Mouse (Mus musculus) monocyte, adult 5-6 weeks (primary cell): ENCODE measurements at regions not wholly inside any gene's neighbourhood (a gene's known extent, or its start where the extent isn't known, plus 50 kb on each side); places are given as distances from the start of the nearest gene placed in this dataset.

Experiments used
- ATAC-seq: fragments of 153-309, 156-312 bp; replicated peaks from 2 replicates; pipeline ENCODE4 v1.8.0; 2017; ENCODE audit warnings: mild to moderate bottlenecking; ENCODE audit not compliant: low TSS enrichment, insufficient number of reproducible peaks, severe bottlenecking, poor library complexity, low FRiP score

DNA sequence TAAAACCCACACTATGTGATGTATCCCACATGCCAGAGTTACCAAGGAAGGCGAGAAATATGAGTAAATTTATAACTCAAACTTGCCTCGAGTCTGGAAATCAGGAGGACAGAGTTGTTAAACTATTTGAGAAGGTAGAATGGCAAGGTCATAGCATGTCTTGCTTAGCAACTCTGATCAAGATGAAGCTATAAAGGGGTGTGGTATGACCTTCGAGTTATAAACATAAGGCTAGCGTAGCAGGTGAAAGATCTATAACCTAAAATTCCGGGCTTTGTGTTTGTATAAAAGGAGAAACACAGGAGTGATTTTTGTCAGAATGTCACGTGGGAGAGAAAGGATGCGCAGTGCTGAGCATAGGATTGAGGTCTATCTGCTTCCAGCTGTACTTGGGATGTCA is 490.0 kb downstream of the 1190002N15Rik start:
- ATAC-seq: no peak

DNA sequence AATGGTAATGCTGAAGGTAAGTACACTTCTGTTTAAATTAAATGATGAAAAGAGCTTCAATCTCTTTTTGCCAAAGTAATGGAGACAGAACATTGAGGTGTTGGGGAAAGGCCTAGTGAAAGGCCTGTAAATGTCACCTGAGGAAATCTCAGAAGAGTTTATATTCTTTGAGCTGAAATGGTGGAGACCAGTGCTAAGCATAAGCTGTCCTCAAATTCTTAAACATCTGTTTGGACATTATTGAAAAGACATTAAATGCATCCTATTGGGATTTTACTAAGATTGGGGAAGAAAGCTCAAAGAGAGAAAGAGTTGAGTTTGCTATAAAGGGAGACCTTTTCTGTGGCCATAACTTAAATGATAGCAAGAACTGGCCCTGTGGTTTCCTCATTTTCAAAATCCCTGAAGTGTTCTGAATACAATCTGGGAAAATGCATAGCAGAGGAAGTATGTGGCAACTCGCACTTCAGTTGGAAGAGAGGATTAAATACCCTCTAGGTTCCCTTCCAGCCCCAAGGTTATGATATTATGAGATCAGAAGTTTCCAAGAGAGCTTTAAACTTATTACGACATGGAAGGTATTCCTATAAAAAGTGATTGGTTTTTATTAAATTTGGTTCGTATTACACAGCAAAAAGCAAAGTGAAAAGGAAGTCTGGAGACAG is 492.3 kb downstream of the 1190002N15Rik start:
- no peak for ATAC-seq

DNA sequence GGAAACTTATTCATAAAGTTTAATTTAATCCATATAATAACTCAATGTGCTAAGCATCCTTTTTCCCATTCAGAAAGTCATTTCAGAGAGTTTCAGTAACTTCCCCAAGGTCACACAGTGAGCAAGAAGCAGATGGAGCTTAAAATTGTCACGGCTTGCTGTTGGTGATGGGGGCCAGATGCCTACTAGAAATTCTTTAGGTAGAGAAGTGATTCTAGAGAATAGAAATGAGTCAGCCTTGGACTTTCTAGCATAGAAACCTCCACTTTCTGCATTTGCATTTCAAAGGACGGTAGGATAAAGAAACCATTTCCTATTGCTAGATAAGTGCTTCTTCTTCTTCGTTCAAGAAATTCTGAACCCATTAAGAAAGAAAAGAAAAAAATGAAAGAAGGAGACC is 514.1 kb downstream of the 1190002N15Rik start:
- no peak for ATAC-seq

DNA sequence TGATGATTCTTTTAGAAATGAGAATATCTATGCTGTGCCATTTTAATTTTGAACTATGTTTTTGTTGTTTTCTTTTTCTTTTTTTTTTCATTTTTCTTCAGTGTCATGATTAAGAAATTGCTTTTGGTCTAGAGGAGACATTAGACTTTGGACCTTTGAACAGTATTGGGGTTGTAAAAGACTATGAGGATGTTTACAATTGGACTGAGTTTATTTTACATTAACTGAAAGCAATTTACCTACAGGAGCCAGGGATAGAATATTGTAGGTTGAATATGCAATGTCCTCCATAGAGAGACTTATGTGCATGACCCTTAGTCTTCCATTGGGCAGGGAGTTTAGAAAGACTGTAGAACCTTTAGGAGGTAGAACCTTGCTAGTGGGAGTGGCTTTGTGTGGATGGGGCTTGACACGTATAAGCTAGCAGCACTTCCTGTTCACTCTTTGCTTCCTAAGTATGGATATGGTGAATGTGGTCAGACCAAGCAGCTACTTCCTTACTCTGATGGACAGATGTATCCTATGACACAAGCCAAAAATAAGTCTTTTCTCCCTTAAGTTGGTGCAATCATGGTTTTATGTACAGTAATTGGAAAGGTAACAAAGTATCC is 516.5 kb downstream of the 1190002N15Rik start:
- ATAC-seq: no peak

DNA sequence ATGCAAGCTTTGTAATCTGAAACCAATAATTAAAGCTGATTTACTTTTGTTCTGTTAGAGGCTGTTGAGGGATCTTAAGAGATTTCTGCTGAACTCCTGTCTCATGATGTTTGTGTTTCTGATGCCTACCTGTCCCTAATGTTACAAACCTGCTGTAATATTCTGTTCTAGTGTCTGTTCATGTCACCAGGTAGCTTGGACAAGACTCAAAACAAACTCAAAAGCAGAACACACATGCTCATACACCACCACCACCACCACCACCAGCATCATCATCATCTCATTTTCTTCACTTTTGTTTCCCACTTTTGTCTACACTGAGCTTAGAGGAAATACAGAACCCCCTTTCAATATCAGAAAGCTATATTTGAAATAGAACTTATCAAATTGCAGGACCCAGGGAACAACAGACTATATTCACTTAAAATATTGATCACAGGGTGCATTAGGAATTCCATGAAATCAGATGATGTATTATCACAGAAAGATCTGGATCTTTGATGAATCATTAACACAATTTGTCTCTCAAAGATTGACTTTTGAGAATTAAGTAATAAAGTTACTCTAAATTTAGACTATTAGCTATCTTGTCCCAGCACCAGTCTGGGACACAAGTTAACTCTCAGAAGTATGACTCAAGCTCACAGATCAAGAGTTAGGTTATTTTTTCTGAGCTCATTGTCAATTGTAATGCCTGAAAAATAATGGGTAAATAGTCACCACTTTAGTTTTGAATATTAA is 521.0 kb downstream of the 1190002N15Rik start:
- no peak for ATAC-seq

DNA sequence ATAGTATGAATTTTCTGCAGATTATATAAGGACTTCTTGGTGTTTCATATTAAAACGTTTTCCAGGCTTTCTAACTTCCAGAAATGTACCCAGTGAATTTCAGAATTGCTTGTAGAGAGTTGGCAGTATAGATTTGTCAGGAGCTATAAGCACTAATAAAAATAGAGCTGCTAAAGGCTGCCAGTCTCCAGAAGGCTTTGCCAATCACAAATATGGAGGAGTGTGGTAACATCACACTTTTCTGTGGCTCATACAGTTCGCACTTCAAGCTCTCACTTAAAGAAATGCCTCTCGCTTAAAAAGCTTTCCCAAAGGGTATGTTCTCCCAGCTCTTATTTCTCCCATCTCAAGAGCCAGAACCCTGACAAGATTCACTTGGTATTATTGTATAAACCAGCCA is 545.7 kb downstream of the 1190002N15Rik start:
- ATAC-seq: no peak

DNA sequence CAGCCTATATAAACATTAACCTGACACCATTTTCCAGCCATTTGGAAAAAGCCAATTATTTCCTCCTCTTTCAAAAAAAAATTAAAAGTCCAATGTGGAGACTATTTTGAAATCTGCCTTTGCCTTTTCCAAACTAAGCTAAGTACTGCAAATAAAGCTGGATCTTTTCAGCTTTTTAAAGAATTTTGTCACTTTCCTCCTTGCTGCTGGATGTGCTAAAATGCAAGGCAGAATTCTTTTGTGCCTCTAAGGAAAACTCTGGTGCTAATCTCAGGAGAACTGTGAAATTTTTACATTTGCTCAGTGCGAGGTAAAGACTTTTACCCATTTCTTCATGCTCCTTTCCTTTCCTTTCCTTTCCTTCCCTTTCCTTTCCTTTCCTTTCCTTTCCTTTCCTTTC is 546.7 kb downstream of the 1190002N15Rik start:
- no peak for ATAC-seq

DNA sequence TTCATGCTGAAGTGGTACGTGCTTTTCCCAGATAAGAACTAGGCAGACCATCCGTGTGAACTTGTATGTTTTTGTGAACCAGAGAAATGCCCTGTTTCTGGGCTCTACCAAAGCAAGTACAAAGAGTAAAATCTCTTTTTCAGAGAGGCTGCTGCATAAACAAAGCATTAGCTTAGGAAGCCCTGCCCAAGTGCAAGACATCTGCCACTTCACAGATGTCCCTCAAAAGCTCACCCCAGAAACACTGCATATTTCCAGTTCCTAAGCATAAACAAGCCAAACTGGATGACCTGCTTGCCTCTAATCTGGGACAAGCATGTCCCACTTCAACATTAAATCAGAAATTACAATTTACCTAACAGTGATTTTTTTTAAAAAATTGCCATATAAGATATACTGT is 556.7 kb downstream of the 1190002N15Rik start:
- ATAC-seq: no peak

DNA sequence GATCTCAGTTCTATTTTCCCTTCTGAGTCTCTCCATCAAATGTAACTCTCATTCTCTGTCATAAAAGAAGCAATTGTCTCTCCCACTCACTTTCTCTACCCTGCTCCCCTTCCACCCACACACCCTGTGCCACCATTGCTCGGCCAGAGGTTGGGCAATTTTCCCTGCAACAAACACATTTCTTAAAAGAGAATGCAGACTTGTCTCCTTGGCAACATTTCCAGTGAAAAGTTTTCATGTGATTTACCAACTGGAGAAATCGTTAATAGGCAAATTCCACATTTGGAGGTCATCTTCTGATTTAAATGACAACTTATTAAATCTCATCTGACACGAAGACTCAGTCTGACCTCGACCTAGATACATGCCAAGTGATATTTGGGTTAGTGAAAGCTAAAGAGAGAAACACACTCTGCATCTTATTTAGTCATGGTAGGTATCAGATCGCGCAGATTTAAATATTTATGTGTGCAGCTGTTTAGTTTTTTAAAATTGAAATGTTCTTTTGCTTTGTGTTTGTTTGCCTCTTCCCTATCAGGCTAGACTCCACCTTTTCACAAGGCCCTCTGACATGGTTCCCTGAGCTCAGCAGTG is 568.1 kb downstream of the 1190002N15Rik start:
- no peak for ATAC-seq

DNA sequence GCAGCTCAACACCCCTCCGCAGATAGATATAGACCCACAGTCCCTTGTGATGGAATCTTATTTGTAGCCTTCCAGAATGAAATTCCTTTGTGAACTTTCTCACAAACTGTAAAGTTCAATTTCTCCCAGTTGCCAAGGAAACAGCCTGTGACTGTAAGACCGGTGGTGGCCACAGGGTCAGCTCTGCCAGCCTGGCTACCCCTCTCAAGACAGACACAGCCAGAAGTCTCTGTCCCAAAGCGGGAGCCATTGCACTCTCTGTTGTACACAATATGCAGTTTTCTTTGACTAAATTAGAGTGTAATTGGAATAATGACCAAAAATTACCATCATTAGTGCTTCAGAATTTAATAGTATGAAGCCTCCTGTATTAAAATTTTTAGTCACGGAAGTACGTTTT is 568.8 kb downstream of the 1190002N15Rik start:
- ATAC-seq: no peak

DNA sequence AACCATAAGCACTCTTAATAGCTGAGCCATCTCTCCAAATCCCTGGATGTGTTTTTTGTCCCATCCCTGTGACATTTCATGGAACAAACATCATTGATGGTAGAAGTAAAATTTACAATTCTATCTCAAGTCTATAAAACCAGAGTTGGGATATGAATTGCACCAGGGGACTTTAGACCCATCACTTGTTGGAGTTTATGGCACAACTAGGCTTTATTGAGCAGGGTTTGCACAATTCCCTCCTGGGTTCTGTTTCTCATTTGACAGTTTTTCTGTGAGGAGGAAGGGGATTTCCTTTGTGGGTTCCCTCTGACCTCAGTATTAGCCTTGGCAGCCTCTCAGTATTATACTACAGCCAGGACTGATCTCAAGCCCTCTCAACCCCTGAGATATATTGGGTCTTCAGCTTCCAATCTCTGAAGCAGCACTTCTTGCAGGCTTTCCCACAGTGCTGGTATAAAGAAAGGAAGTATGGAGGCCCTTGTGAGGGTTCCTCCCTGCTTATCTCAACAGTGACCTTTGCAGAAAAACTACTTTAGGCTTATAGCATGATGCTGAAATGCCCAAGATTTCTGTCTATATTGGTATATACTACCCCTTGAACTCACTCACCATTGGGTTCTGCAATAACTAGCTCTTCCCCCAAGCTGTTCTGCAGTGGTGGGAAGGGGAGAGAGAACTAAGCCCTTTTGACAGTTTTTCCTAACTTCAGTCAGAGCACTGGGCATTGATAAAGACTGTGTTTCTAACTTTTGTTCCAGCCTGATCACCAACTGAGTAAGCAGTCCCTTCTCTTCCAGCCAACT is 582.4 kb downstream of the 1190002N15Rik start:
- ATAC-seq: no peak

DNA sequence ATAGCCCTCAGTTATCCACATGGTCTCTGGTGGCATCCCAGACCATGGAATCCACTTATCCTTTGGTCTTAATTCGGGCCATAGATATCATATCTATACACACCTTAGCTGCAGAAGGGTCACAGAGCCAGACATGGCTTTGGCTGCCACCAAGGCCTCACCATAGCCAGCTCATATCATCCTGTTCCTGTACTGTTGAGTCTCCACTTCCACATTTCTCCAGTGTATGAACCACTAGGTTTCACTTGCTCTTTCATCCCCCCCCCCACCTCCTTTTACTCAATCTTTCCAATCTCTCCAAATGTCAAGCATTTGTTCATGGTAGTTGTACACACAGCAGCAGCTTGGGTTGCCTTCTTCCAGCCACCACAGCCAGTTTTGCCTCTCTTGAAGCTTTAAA is 589.2 kb downstream of the 1190002N15Rik start:
- no peak for ATAC-seq

DNA sequence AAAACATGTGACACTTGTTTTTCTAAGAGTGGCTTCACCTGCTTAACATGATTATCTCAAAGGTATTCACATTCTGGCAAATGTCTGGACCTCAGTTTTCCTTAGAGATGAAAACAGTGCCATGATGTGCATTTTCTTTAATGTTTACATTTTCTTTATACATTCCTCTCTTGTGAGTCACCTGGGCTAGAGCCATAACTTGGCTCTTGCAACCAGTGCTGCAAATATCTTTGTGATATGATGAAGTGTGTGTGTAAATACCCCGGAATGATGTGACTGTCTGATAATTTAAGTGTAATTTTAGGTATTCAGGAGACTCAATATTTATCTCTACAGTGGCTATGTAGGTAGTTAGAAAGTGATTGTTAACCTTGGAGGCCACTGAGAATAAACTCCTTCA is 590.8 kb downstream of the 1190002N15Rik start:
- no peak for ATAC-seq

DNA sequence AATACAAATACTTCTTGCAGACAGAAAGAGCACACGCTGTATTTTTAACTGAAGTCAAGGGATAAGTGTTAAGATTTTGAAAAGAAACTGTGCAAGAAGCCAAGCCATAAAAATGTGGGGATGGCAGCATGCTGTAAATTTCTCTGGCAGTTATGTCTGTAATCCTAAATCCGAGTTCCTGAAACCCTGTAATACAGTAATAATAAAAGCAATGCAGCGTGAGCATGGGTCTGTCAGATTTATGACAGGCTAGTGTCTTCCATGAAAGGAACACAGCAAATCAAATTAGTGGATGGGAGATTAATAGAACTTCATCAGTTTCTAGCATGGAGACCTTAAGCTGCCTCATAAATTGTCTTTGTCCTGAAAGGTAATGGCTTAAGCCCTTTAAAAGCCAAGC is 597.7 kb downstream of the 1190002N15Rik start:
- ATAC-seq: no peak

DNA sequence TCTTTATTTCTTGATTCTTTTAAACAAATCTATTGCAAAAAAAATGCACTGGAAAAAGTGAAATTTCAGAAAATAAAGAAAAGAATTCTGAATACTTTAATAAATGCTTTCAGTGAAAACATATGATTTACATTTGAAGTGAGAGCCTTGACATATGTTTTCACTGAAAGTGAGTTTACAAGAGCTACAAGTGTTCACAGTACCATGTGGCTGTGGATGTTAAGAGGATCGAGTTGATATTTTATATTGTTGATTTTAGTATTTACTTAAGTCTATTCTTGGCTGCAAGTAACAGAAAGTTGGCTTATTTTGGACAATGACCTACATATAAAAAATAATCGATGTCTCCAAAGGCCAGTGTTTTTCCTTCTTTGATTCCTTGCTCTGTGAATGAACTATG is 607.2 kb downstream of the 1190002N15Rik start:
- ATAC-seq: no peak

DNA sequence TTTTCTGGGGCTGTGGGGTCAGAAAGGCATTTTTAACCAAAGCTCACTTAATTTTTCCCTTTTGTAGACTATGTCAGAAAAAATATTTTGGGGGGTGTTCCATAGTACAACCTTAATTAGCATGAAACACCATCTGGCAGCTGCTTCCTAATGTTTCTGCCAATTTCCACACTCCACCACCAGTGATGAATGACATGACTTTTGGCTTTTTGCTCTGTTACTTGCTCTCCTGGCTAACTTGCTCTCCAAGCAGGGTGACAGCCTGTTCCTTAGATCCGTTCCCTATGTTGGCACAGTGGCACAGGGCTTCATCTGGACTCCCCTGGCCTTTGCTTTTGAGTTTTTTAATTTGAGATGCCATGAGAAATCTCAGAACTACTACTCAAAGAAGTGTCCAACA is 648.6 kb downstream of the 1190002N15Rik start:
- no peak for ATAC-seq

DNA sequence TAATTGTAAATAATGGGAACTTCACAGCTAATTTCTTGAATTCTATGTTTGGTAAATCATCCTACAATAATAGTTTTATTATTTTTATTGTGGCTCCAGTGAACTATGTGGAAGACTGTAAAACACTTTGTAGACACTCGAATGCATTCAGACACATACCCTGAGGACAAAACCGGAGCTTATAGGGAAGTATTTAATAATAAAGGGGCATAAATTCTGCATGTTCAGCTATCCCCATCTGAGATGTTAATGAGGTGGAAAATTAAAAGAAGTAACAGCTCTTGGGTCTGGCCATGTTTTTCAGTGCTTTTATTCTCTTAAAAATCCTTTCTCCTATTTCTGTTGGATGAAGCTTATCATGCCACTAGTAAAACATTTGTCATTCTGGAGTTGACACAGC is 657.8 kb downstream of the 1190002N15Rik start:
- ATAC-seq: no peak

DNA sequence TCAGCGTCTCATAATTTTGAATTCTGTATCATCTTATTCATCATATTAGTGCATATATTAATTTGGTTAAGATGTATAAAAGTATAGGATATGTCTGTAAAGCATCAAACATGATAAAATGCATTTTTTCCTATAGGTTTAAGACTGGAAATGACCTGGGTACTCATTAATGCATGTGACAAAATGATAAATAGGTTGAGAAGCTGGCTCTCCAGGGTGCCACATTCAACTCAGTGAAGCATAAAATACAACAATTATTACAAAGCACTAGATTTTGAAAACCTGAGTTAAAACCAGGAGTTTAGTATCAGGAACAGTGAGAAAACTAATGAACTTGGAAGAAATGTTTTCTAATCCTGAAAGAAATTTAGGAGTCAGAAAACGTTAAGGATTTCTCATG is 658.3 kb downstream of the 1190002N15Rik start:
- ATAC-seq: no peak

DNA sequence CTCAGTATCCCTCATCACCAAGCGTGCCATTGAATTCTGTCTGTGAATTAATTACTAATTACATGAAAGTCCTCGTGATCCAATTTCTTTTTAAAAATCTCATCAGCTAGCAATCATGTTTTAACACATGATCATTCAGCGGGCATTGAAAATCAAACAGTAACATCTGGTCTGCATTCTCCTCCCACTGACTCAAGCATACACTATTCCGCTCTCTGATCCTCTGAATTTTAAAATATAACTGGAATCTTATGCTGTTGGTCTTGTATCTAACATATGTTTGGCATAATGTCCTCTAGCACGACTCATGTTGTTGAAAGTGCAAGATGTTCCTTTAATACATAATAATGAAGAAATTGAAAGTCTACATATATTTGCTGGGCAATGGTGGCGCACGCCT is 667.1 kb downstream of the 1190002N15Rik start:
- ATAC-seq: no peak
